In genomic region chr10:83628241-83628640, GRCm38 (mm10) we compare ENCODE assay signal across 18 mouse cellular contexts.
"Had no signal": no experiment of that assay in that cellular context is flagged by ENCODE, and none has a peak within 500 bp of the region (broad histone marks: within the 10 kb centered on the region; RNA-seq: fewer than 3 reads in every experiment).

No protein-coding gene starts in this region.

- ATAC-seq: hindbrain, embryonic 16.5 days; inflammation-experienced regulatory T-cells, adult 6 months; intestine, embryonic 15.5 days; intestine, postnatal 0 days; liver, postnatal 0 days had no signal

- DNase-seq: gastrocnemius, adult 2 months; gastrocnemius, postnatal 10 days; gastrocnemius, postnatal 25 days; heart, adult 18-20 months; heart, postnatal 10 days; heart, postnatal 4 days; kidney, adult 18-20 months; kidney, adult 8-10 months; kidney, postnatal 10 days; kidney, postnatal 25 days; kidney, postnatal 4 days; liver; liver, embryonic 13.5 days; liver, postnatal 0 days had no signal
